Mouse (Mus musculus): ENCODE data around the gene Frzb. TPM values are rescaled to one million over a fixed set of nuclear protein-coding genes. Genes with fewer than 3 reads are reported as not detected.
"Not testable (repeated sequence)": the region's sequence is repeated elsewhere in the genome, so short reads cannot be mapped to it uniquely, and the experiment has no call there.

The Frzb gene
- 6.8 and 8.3 TPM in 2 replicates for polyA plus RNA-seq (2012; rRNA removed)

DNA sequence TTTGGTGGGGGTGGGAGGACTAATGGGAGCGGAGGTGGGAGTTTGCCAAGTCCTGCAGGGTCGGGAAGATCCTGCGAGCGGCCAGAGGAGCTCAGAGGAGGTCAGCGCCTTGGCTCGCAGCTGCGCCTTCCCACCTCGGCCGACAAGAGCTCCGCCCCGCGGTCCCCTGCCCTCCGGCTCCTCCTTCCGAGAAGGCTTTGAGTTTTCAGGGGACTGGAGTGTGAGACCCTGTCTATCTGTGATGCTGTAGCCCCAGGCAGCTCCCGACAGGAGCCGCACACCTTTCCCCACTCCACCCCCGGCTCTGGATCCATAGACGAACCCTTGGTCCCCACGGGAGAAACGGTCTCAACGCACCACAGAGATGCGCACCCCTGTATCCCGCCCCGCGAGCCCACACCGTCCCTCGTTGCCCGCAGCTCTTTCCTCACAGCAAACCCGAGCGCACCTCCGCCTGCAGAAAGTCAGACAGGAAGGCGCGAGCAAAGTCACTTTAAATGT lies at the start of gene Frzb:
Gene Frzb (minus strand): TSS at position 335 of the 501 bp plus-strand sequence.
- TF ChIP-seq POLR2A (IDR thresholded peaks at IDR 0.05; ENCODE audit: low read depth, low read length) (no peak), CTCF (conservative IDR thresholded peaks at IDR 0.05; ENCODE audit: insufficient read depth, insufficient read length, low read depth, low read length) (no peak)
- Histone ChIP-seq H3K4me3 (ENCODE audit: insufficient read depth, low read depth, low read length) (peak within 1 kb of the TSS; percentile 57), H3K36me3 (ENCODE audit: control insufficient read depth, insufficient read depth, low read length) (no peaks in the 10 kb centered on the region), H3K27ac (ENCODE audit: insufficient read depth, low read depth, low read length) (peak within 1 kb of the TSS; percentile 24), H3K27me3 (replicated peaks; ENCODE audit: control insufficient read depth, insufficient read depth, low read length) (no peaks in the 10 kb centered on the region), H3K4me1 (ENCODE audit: control insufficient read depth, insufficient read depth, low read length) (no peaks in the 10 kb centered on the region; the same call in 1 of the 2 replicates)
- DNase-seq, result peak; percentile 79
- 1% methylated on average over 33 of the region's 33 CpGs for WGBS

- not testable (repeated sequence) for H3K4me1 ChIP-seq (ENCODE audit: control insufficient read depth, insufficient read depth, low read length); H3K27me3 ChIP-seq (replicated peaks; ENCODE audit: control insufficient read depth, insufficient read depth, low read length); H3K4me3 ChIP-seq (ENCODE audit: insufficient read depth, low read depth, low read length); H3K27ac ChIP-seq (ENCODE audit: insufficient read depth, low read depth, low read length); H3K36me3 ChIP-seq (ENCODE audit: control insufficient read depth, insufficient read depth, low read length); DNase-seq
- 53% methylated on average over 7 of the region's 7 CpGs for WGBS
Observed at GRCm38 (mm10) chr2:80495304-80495703, 47.9 kb upstream of the Frzb start.

DNA sequence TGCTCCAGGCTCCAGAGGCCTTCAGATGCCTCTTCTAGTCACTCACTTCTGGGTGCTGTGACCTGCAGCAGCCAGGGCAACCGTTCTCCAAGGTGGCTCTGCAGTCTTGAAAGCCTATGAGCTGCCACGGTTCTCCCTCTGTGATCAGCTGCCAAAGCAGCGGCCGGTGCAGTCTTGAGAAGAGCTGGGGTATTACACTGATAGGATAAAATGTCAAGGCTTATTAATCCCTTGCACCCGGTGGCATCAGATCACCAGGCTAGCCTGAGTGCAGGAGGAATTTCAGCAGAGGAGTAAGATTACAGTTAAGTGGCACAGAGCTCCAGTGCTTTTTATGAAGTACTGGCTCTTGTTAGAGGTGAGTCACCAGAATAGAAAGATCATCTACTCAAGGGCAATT lies 39.4 kb upstream of the Frzb start:
- Histone ChIP-seq H3K27me3 (replicated peaks; ENCODE audit: control insufficient read depth, insufficient read depth, low read length) (no peaks in the 10 kb centered on the region), H3K27ac (ENCODE audit: insufficient read depth, low read depth, low read length) (no peak overlapping the region), H3K4me3 (ENCODE audit: insufficient read depth, low read depth, low read length) (no peak overlapping the region), H3K4me1 (ENCODE audit: control insufficient read depth, insufficient read depth, low read length) (no peaks in the 10 kb centered on the region), H3K36me3 (ENCODE audit: control insufficient read depth, insufficient read depth, low read length) (no peaks in the 10 kb centered on the region)
- DNase-seq, result no peak
- WGBS, result 33% methylated on average over 5 of the region's 5 CpGs
- TF ChIP-seq POLR2A (IDR thresholded peaks at IDR 0.05; ENCODE audit: low read depth, low read length), result no peak
- TF ChIP-seq CTCF (conservative IDR thresholded peaks at IDR 0.05; ENCODE audit: insufficient read depth, insufficient read length, low read depth, low read length), result no peak

GRCm38 (mm10) chr2:80484951-80485350 lies 37.5 kb upstream of the Frzb start:
- no peak overlapping the region for H3K4me3 ChIP-seq (ENCODE audit: insufficient read depth, low read depth, low read length)
- DNase-seq, result no peak
- no peak overlapping the region for H3K27ac ChIP-seq (ENCODE audit: insufficient read depth, low read depth, low read length)
- TF ChIP-seq CTCF (conservative IDR thresholded peaks at IDR 0.05; ENCODE audit: insufficient read depth, insufficient read length, low read depth, low read length), result no peak
- TF ChIP-seq POLR2A (IDR thresholded peaks at IDR 0.05; ENCODE audit: low read depth, low read length), result no peak
- no peaks in the 10 kb centered on the region for H3K4me1 ChIP-seq (ENCODE audit: control insufficient read depth, insufficient read depth, low read length)
- no peaks in the 10 kb centered on the region for H3K27me3 ChIP-seq (replicated peaks; ENCODE audit: control insufficient read depth, insufficient read depth, low read length)
- 96% methylated on average over 5 of the region's 5 CpGs for WGBS
- no peaks in the 10 kb centered on the region for H3K36me3 ChIP-seq (ENCODE audit: control insufficient read depth, insufficient read depth, low read length)

DNA sequence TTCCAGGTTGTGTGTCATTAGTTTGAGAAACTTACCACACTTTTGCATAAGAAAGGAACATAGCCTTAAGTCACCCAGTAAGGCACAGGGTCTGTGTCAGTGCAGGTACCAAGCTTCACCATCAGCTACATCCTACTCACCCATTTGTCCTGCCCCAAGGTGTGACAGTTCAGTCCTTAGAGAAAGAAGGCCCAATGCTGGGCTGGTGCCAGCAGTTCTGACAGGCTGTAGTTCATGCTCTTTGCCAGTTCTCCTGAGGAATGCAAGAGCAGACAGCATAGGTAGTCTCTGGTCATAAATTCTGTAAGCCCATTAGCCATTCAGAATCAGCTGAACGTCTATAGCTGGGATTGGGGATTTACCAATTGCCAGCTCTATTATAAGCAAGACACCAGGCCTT lies 28.4 kb upstream of the Frzb start:
- H3K4me1 ChIP-seq (ENCODE audit: control insufficient read depth, insufficient read depth, low read length), result peaks cover 2% of the 10 kb centered on the region; the same call in 1 of the 2 replicates
- H3K4me3 ChIP-seq (ENCODE audit: insufficient read depth, low read depth, low read length), result no peak overlapping the region
- H3K27me3 ChIP-seq (replicated peaks; ENCODE audit: control insufficient read depth, insufficient read depth, low read length), result no peaks in the 10 kb centered on the region
- 29% methylated on average over 1 of the region's 1 CpGs for WGBS
- H3K27ac ChIP-seq (ENCODE audit: insufficient read depth, low read depth, low read length), result no peak overlapping the region
- peak; percentile 17 for DNase-seq
- H3K36me3 ChIP-seq (ENCODE audit: control insufficient read depth, insufficient read depth, low read length), result no peaks in the 10 kb centered on the region
- TF ChIP-seq POLR2A (IDR thresholded peaks at IDR 0.05; ENCODE audit: low read depth, low read length) (no peak), CTCF (conservative IDR thresholded peaks at IDR 0.05; ENCODE audit: insufficient read depth, insufficient read length, low read depth, low read length) (no peak)

GRCm38 (mm10) chr2:80474247-80474796 lies 26.9 kb upstream of the Frzb start:
- H3K4me3 ChIP-seq (ENCODE audit: insufficient read depth, low read depth, low read length), result no peak overlapping the region
- TF ChIP-seq CTCF (conservative IDR thresholded peaks at IDR 0.05; ENCODE audit: insufficient read depth, insufficient read length, low read depth, low read length), result no peak
- TF ChIP-seq POLR2A (IDR thresholded peaks at IDR 0.05; ENCODE audit: low read depth, low read length), result no peak
- peak overlapping the region; percentile 38; the same call in 1 of the 2 replicates for H3K27ac ChIP-seq (ENCODE audit: insufficient read depth, low read depth, low read length)
- WGBS, result 40% methylated on average over 5 of the region's 5 CpGs
- H3K36me3 ChIP-seq (ENCODE audit: control insufficient read depth, insufficient read depth, low read length), result no peaks in the 10 kb centered on the region
- H3K4me1 ChIP-seq (ENCODE audit: control insufficient read depth, insufficient read depth, low read length), result peaks cover 2% of the 10 kb centered on the region; the same call in 1 of the 2 replicates
- peak; percentile 65 for DNase-seq
- no peaks in the 10 kb centered on the region for H3K27me3 ChIP-seq (replicated peaks; ENCODE audit: control insufficient read depth, insufficient read depth, low read length)

GRCm38 (mm10) chr2:80465991-80466821 lies 18.8 kb upstream of the Frzb start:
- no peaks in the 10 kb centered on the region for H3K27me3 ChIP-seq (replicated peaks; ENCODE audit: control insufficient read depth, insufficient read depth, low read length)
- H3K36me3 ChIP-seq (ENCODE audit: control insufficient read depth, insufficient read depth, low read length), result no peaks in the 10 kb centered on the region
- no peak overlapping the region for H3K4me3 ChIP-seq (ENCODE audit: insufficient read depth, low read depth, low read length)
- 46% methylated on average over 16 of the region's 16 CpGs for WGBS
- 0 out of 2 replicates have a peak, but pooled peaks cover 2% of the 10 kb centered on the region for H3K4me1 ChIP-seq (ENCODE audit: control insufficient read depth, insufficient read depth, low read length)
- no peak for DNase-seq
- H3K27ac ChIP-seq (ENCODE audit: insufficient read depth, low read depth, low read length), result no peak overlapping the region
- TF ChIP-seq CTCF (conservative IDR thresholded peaks at IDR 0.05; ENCODE audit: insufficient read depth, insufficient read length, low read depth, low read length), result no peak
- no peak for TF ChIP-seq POLR2A (IDR thresholded peaks at IDR 0.05; ENCODE audit: low read depth, low read length)

Data from kidney, adult 2 months (tissue).